Mouse (Mus musculus) limb, embryonic 13.5 days (tissue): ENCODE measurements around the gene Rhot1. TPM values are rescaled to one million over a fixed set of nuclear protein-coding genes. Genes with fewer than 3 reads are reported as not detected.
A peak's percentile ranks its signal among the peaks of the same experiment; 100 is the strongest.
"Not testable (repeated sequence)": the region's sequence is repeated elsewhere in the genome, so short reads cannot be mapped to it uniquely, and the experiment has no call there.

Source experiments
- ATAC-seq: fragments of 200-750 bp; cut with Nextera tagmentation; 2 replicates; pipeline ENCODE4 v1.8.0; 2017; ENCODE audit warnings: low read depth, moderate number of reproducible peaks, moderate TSS enrichment; ENCODE audit not compliant: low FRiP score
- H3K27ac ChIP-seq: fragments of 300-500 bp; sonication (generic); 2 replicates; pipeline ENCODE4 v1.5.1; 2015; ENCODE audit warnings: inconsistent platforms, mild to moderate bottlenecking, moderate library complexity
- H3K27me3 ChIP-seq: fragments of 300-500 bp; sonication (generic); 2 replicates; pipeline ENCODE4 v1.6.1; 2015; ENCODE audit warnings: mild to moderate bottlenecking, inconsistent platforms
- H3K36me3 ChIP-seq: fragments of 300-500 bp; sonication (generic); 2 replicates; pipeline ENCODE4 v1.6.1; 2015; ENCODE audit warnings: inconsistent platforms, mild to moderate bottlenecking, moderate library complexity
- H3K4me1 ChIP-seq: fragments of 300-500 bp; sonication (generic); 2 replicates; pipeline ENCODE4 v1.6.1; 2015; ENCODE audit warnings: inconsistent platforms
- H3K4me2 ChIP-seq: fragments of 300-500 bp; sonication (generic); replicated peaks from 2 replicates; pipeline ENCODE4 v1.6.1; 2015; ENCODE audit warnings: inconsistent platforms, mild to moderate bottlenecking, moderate library complexity
- H3K4me3 ChIP-seq: fragments of 300-500 bp; sonication (generic); 2 replicates; pipeline ENCODE4 v1.5.1; 2015; ENCODE audit warnings: moderate library complexity, mild to moderate bottlenecking, inconsistent platforms
- H3K9ac ChIP-seq: fragments of 300-500 bp; sonication (generic); 2 replicates; pipeline ENCODE4 v1.6.1; 2015; ENCODE audit warnings: mild to moderate bottlenecking, inconsistent platforms
- H3K9me3 ChIP-seq: fragments of 300-500 bp; sonication (generic); 2 replicates; pipeline ENCODE4 v1.6.1; 2016; ENCODE audit warnings: inconsistent platforms
- WGBS: fragments of 180-500 bp; shearing (Covaris S2); methylation state at CpG from one replicate; pipeline ENCODE4 v1.1.7; 2015; 5-methylcytosine and 5-hydroxymethylcytosine counted together
- polyA plus RNA-seq: library from polyadenylated mRNA; unstranded; fragments of >200 nt; fragmentation: Nextera tagmentation; extraction: Ambion mirVana; gene quantifications from 2 replicates; pipeline ENCODE4 v1.2.1, GENCODE M21; 2015

The Rhot1 gene
- polyA plus RNA-seq, 1 experiment from 2014 or later = 55.8 TPM

DNA sequence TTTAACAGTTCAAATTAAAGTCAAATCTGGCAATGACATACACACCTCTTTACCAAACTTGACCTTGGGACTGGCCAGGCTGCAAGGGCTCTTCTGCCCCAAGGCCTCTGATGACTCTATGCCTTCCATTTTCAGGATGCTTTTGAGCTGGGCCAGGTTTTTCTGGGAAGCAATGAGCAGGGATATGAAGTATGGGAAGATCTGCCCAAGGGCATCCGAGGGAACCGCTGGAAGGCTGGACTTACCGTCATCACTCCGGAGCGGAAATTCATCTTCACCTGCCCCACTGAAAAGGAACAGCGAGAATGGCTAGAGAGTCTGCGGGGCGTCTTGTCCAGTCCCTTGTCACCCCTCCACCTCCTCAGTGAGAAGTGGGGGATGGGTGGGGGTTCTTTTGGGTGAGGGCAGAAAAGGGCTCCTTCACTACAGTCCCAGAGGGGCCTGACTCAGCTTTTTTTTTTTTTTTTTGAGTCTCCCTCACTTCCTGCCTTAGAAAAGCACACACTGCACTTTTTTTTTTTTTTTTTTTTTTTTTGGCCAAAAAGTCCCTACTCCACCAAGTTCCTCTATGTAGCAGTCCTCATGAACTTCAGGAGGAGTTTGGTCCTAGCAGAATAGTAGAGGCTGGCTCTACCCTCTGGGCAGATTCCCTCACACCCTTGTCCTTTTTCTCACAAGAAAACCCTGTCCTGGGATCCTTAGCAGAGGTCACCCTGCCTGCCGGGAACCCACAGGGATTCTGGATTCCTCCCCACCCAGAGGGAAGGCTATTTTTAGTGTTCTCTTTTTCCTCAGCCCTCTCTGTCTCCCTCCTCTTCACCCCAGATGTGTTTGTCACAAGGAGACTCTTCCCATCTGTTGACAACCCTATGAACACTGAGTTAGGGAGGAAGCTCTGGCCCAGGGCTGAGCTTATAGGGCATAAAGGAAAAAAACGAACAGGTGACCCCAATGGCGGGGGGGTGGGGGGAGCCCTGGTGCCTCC lies 31.6 kb upstream of the Rhot1 start:
- WGBS = 74% methylated on average over 11 of the region's 11 CpGs
- no peak overlapping the region for H3K9ac ChIP-seq
- no peak overlapping the region for H3K4me2 ChIP-seq
- H3K4me3 ChIP-seq = no peak overlapping the region
- no peaks in the 10 kb centered on the region for H3K4me1 ChIP-seq
- no peak for ATAC-seq
- no peaks in the 10 kb centered on the region for H3K9me3 ChIP-seq
- H3K27ac ChIP-seq = no peak overlapping the region
- H3K36me3 ChIP-seq = no peaks in the 10 kb centered on the region
- no peaks in the 10 kb centered on the region; the same call in 1 of the 2 replicates for H3K27me3 ChIP-seq

DNA sequence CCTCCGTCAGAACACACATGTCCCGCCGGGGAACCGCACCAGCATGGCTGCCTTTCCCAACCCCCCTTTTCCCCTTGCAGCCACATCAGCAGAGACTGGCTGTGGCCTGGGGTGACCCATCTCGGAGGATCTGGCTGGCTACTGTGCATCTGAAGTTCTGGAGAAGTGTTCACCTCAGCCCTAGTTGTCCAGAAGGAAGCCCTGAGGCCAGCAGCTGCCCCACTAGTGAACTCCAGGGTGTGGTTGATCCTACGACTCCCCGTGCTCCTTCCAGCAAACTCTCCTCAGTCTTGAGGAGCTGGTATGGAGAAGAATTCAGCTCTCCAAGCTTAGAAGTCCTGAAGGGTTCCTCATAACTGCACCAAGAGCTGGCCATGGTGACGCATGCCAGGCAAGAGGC lies 30.5 kb upstream of the Rhot1 start:
- no peak for ATAC-seq
- no peak overlapping the region for H3K9ac ChIP-seq
- H3K27ac ChIP-seq = no peak overlapping the region
- H3K27me3 ChIP-seq = no peaks in the 10 kb centered on the region; the same call in 1 of the 2 replicates
- no peaks in the 10 kb centered on the region for H3K36me3 ChIP-seq
- no peak overlapping the region for H3K4me3 ChIP-seq
- H3K4me1 ChIP-seq = no peaks in the 10 kb centered on the region
- no peak overlapping the region for H3K4me2 ChIP-seq
- WGBS = 86% methylated on average over 8 of the region's 8 CpGs
- no peaks in the 10 kb centered on the region for H3K9me3 ChIP-seq

DNA sequence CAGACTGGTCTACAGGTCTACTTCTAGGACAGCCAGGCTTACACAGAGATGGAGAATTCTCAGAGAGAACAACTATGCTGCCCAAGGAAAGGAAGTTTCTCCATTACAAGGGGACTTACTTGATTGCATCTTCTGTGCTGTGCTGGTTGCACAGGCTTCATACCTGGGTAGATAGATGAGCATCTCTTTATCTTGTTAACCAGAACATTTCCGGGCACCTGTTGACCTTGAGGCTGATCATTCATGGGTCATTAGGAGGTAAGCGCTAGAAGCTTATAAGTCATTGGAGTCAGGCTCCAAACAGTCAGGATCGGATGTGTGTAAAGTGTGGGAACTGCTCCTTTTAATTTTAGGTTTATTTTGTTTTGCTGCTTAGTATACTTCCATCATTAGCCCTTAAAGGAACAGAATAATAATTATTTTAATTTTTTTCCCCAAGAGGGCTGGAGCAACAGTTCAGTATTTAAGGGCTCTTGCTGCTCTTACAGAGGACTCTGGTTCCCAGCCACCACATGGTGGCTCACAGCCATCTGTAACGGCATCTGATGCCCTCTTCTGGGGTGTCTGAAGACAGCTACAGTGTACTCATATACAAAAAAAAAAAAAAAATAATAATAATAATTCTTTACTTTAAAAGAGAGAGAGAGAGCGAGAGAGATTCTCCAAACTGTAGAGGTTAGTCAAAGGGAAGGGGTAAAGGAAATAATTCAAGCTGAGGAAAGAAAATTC lies 27.6 kb upstream of the Rhot1 start:
- H3K9me3 ChIP-seq = no peaks in the 10 kb centered on the region
- H3K27ac ChIP-seq = no peak overlapping the region
- H3K36me3 ChIP-seq = no peaks in the 10 kb centered on the region
- H3K4me1 ChIP-seq = 0 out of 2 replicates have a peak, but pooled peaks cover 7% of the 10 kb centered on the region
- H3K27me3 ChIP-seq = no peaks in the 10 kb centered on the region
- no peak overlapping the region for H3K4me2 ChIP-seq
- ATAC-seq = no peak
- H3K9ac ChIP-seq = no peak overlapping the region
- WGBS = 70% methylated on average over 5 of the region's 5 CpGs
- H3K4me3 ChIP-seq = no peak overlapping the region

DNA sequence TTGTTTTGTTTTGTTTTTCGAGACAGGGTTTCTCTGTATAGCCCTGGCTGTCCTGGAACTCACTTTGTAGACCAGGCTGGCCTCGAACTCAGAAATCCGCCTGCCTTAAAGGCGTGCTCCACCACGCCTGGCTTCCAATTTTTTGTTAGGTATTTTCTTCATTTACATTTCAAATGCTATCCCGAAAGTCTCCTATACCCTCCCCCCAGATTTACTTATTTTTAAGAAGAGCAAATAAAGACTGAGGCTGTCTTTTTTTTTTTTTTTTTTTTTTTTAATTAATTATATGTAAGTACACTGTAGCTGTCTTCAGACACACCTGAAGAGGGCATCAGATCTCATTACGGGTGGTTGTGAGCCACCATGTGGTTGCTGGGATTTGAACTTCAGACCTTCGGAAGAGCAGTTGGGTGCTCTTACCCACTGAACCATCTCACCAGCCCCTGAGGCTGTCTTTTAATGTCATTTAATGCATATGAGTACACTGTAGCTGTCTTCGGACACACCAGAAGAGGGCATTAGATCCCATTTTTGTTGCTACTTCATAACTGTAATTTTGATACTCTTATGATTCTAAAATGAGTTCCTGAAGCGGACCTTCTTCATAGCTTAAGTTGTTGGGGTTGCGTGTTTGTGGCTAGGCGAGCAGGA lies 25.6 kb upstream of the Rhot1 start:
- H3K9ac ChIP-seq = peak overlapping the region; percentile 81
- H3K27ac ChIP-seq = peak overlapping the region; percentile 79
- H3K27me3 ChIP-seq, H3K9me3 ChIP-seq, H3K4me1 ChIP-seq, H3K36me3 ChIP-seq: not testable (repeated sequence)
- H3K4me2 ChIP-seq = peak overlapping the region; percentile 74
- peak; percentile 36; the same call in 1 of the 2 replicates for ATAC-seq
- WGBS = 45% methylated on average over 12 of the region's 12 CpGs
- peak overlapping the region; percentile 71 for H3K4me3 ChIP-seq

DNA sequence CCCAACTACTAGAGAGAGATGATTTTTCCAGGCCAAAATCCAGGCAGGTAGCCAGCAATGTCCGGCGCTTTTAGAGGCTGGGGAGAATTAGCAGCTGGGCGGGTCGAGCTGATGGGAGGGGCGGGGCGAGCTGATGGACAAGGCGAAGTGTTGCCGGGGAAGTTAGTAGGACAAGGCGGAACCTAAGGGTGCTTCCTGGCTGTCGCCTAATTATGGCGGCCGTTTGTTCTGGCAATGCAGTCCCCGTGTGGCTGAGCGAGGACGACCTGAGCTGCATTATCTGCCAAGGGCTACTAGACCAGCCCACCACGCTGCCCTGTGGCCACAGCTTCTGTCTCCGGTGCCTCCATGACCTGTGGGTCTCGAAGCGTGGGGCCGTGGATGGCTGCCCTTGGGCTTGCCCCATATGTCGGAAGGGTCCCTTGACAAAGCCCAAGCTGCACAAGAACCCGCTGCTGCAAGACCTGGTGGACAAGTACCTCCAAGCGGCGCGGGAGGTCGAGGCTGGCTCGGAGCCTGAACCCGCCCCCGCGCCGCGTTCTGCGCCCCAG lies 25.0 kb upstream of the Rhot1 start, which contains the start of gene Rnf135:
Rnf135 (plus strand) TSS at position 147 of the 551 bp plus-strand sequence.
- no peaks in the 10 kb centered on the region for H3K36me3 ChIP-seq
- WGBS = 1% methylated on average over 33 of the region's 33 CpGs
- no peaks in the 10 kb centered on the region for H3K27me3 ChIP-seq
- peak within 1 kb of the TSS; percentile 71 for H3K4me3 ChIP-seq
- peak within 1 kb of the TSS; percentile 81 for H3K9ac ChIP-seq
- H3K4me1 ChIP-seq = 0 out of 2 replicates have a peak, but pooled peaks cover 7% of the 10 kb centered on the region
- no peaks in the 10 kb centered on the region for H3K9me3 ChIP-seq
- H3K27ac ChIP-seq = peak within 1 kb of the TSS; percentile 79
- peak within 1 kb of the TSS; percentile 74 for H3K4me2 ChIP-seq
- peak; percentile 91 for ATAC-seq

DNA sequence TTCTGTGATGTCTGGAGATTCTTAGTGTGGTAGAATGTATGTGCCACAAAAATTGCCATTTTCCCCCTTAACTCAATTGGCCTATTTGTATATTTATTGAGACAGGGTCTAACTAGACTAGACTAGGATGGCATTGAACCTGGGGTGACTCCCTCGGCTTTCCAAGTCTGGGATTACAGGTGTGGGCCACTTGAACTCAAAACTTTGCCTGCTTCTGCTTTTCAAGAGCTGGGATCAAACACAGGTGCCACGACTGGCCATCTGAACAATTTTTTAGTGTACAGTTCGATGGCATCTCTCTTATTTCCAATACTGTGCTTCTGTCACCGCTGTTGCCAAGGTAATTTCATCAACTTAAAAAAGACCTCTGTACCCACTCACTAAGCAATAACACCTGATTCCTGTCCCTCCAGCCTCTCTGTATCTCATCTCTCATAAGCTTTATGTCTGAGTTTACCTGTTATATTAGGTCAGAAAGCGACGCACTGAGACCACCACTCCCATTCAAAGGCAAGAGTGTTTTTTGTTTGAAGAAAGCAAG lies 24.2 kb upstream of the Rhot1 start:
- H3K27ac ChIP-seq = no peak overlapping the region; the same call in 1 of the 2 replicates

DNA sequence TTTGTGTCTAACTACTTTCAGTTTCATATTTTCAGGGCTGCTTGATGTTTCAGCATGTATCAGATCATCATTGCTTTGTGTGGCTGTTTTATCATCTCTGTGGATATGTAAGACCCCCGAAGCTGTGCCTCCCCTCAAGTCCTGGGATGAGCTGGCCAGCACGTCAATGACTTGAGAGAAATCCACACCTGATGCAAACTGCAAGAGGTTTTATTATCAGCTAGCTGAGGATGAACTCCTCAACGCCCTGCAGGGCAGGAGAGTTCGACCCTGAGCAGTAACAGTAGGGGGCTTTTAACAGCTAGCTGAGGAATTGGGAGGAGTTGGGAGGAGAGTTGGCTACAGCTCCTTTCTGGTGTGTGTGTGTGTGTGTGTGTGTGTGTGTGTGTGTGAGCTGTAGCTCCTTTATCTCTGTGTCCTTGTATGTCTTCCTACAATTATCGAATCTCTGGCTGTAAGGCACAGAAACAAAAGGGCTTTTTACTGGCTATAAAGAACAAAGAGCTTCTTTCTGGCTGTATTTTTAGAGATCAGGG lies 23.3 kb upstream of the Rhot1 start:
- H3K36me3 ChIP-seq, H3K4me2 ChIP-seq, H3K27ac ChIP-seq, ATAC-seq, H3K9me3 ChIP-seq, H3K4me1 ChIP-seq, H3K27me3 ChIP-seq, H3K4me3 ChIP-seq, H3K9ac ChIP-seq: not testable (repeated sequence)
- WGBS = 66% methylated on average over 5 of the region's 5 CpGs

More for the DNA sequence above, 24.2 kb upstream of the Rhot1 start:
- H3K27me3 ChIP-seq = no peaks in the 10 kb centered on the region
- H3K4me1 ChIP-seq = 0 out of 2 replicates have a peak, but pooled peaks cover 7% of the 10 kb centered on the region
- 90% methylated on average over 6 of the region's 6 CpGs for WGBS
- ATAC-seq = no peak
- H3K9me3 ChIP-seq = no peaks in the 10 kb centered on the region
- H3K4me3 ChIP-seq = peak overlapping the region; percentile 71
- H3K36me3 ChIP-seq = no peaks in the 10 kb centered on the region
- H3K4me2 ChIP-seq = peak overlapping the region; percentile 74
- peak overlapping the region; percentile 81; the same call in 1 of the 2 replicates for H3K9ac ChIP-seq

DNA sequence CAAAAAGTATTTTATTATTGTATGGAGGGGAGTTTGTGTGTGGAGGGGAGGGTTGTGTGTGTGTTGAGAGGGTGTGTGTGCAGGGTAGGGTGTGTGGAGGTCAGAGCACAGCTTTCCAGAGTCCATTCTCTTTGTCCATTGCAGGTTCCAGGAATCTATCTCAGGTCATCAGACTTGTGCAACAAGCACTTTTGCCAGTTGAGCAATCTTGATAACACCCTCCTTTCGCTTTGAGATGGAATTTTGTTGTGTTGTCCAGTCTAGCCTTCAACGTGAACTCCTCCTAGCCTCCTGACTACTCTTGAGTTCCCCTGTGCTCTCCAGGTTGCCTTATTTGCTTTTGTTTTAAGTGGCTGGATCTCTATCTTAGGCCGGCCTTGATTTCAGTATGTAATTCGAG lies 18.5 kb upstream of the Rhot1 start:
- Histone ChIP-seq H3K4me1 (no peaks in the 10 kb centered on the region), H3K9me3 (no peaks in the 10 kb centered on the region), H3K4me2 (no peak overlapping the region), H3K4me3 (no peak overlapping the region), H3K27ac (no peak overlapping the region), H3K36me3 (peaks cover 11% of the 10 kb centered on the region), H3K9ac (no peak overlapping the region), H3K27me3 (no peaks in the 10 kb centered on the region)
- WGBS = 71% methylated on average over 4 of the region's 4 CpGs
- no peak for ATAC-seq

DNA sequence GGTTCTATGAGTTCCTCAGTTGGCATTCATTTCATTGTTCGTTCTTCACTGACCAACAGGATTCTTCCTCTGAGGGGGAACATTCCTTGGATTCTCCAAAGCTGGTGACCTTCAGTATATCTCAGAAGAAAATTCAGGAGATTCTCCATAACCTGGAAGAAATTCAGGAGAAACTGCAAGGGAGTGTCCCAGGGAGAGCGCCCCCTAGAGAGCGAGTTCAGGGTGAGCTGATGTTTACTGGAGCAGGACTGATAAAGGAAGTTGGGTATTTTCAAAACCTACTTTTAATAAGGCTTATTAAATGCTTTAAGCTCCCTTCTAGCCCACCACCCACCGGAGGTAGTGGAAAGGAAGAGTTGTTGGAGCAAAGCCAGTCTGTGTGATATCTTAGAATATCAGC lies 15.0 kb upstream of the Rhot1 start:
- H3K27me3 ChIP-seq = no peaks in the 10 kb centered on the region
- H3K4me1 ChIP-seq = no peaks in the 10 kb centered on the region
- no peak for ATAC-seq
- no peak overlapping the region for H3K4me2 ChIP-seq
- peaks cover 11% of the 10 kb centered on the region for H3K36me3 ChIP-seq
- H3K9ac ChIP-seq = no peak overlapping the region
- H3K4me3 ChIP-seq = no peak overlapping the region
- H3K27ac ChIP-seq = no peak overlapping the region
- no peaks in the 10 kb centered on the region for H3K9me3 ChIP-seq
- 63% methylated on average over 4 of the region's 4 CpGs for WGBS

DNA sequence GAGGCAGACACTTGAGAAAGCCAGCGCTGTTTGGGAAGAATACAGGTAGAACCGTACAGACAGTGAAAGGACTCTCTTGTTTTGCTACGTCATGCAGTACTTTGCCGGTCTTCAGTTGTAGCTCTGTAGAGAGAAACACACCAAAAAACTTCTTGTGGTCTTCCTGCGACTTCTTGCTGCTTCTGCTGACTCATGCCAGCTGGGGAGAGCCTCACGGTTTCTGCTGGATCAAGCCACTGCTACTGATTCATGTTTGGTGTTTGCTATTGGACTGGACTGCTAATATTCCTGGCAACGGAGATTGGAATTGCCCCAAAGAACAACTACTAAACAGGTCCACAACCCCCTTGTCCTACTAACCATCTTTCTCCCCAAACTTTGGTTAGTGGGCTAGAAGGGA lies 12.5 kb upstream of the Rhot1 start:
- no peaks in the 10 kb centered on the region for H3K9me3 ChIP-seq
- no peak overlapping the region for H3K4me2 ChIP-seq
- no peak overlapping the region for H3K27ac ChIP-seq
- H3K27me3 ChIP-seq = no peaks in the 10 kb centered on the region
- H3K4me3 ChIP-seq = no peak overlapping the region
- WGBS = 84% methylated on average over 7 of the region's 7 CpGs
- no peaks in the 10 kb centered on the region for H3K4me1 ChIP-seq
- H3K36me3 ChIP-seq = peaks cover 11% of the 10 kb centered on the region
- ATAC-seq = no peak
- no peak overlapping the region for H3K9ac ChIP-seq

DNA sequence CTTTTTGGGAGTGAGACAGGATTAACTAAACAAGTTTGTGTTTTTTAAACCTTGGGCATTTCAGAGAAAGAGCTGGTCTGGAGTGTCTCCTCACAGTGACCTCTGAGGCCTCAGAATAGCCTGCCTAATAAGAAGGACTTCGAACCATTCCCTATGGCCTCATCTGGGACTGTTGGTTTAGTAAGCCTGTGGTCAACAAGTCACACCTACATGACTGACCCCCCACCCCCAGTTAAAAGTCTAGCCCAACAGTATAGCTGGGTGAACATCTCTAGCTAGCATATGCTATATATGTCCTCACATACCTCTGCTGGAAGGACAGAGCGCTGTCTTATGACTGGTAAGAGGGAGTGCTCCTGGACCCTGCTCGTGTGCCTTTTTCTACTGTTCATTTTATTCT lies 9.5 kb upstream of the Rhot1 start:
- ATAC-seq = no peak
- no peak overlapping the region for H3K4me3 ChIP-seq
- no peaks in the 10 kb centered on the region for H3K4me1 ChIP-seq
- H3K36me3 ChIP-seq = peaks cover 6% of the 10 kb centered on the region
- H3K9me3 ChIP-seq = no peaks in the 10 kb centered on the region
- H3K9ac ChIP-seq = no peak overlapping the region
- H3K27me3 ChIP-seq = no peaks in the 10 kb centered on the region
- no peak overlapping the region for H3K4me2 ChIP-seq
- H3K27ac ChIP-seq = no peak overlapping the region
- 93% methylated on average over 3 of the region's 3 CpGs for WGBS
